Mouse (Mus musculus) v-Abl transformed pro-B cells (cell line): ENCODE data around the gene Esp24.
"Not testable (repeated sequence)": the region's sequence is repeated elsewhere in the genome, so short reads cannot be mapped to it uniquely, and the experiment has no call there.

ENCODE experiments used
- in situ Hi-C, 2 experiments: fragments of 400-800 bp; cut with MboI; formaldehyde crosslinking; loops; one replicate each; pipeline ENCODE4 v1.15.1; 2025; ENCODE audit not compliant: unreplicated experiment in 2 of 2

Esp24 gene

DNA sequence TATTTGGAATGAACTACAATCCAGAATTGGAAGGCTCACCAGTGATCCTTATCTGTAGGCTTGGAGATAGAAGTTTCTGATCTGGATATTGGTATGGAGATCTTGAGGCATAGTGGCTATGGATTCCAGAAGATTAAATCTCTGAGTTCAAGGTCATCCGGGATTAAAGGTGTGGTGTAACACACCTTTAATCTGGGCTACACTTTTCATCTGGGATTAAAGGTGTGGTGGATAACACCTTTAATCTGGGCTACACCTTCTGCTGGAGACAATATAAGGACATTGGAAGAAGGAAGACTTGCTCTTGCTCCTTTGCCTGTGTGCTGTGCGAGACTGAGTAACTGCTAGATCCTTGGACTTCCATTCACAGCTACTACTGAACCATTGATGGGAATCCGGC lies at the start of gene Esp24:
Gene Esp24 (plus strand): TSS at position 301 of the 400 bp plus-strand sequence.
- in situ Hi-C loops = not testable (repeated sequence)

DNA sequence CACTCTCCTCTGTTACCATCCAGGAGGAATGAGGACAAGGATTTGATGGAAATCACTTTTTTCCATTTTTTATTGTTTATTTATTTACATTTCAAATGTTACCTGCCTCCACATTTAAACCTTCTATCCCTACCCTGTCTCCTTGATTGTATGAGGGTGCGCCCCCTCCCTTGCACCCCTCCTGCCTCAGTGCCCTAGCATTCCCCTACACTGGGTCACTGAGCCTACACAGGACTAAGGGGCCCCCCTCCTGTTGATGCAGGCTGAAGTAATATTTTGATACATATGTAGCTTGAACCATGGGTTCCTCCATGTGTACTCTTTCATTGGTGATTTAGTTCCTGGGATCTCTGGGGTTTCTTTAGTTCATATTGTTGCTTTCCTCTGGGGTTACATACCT lies 26.6 kb upstream of the Esp24 start:
- in situ Hi-C loops = no loop called here

DNA sequence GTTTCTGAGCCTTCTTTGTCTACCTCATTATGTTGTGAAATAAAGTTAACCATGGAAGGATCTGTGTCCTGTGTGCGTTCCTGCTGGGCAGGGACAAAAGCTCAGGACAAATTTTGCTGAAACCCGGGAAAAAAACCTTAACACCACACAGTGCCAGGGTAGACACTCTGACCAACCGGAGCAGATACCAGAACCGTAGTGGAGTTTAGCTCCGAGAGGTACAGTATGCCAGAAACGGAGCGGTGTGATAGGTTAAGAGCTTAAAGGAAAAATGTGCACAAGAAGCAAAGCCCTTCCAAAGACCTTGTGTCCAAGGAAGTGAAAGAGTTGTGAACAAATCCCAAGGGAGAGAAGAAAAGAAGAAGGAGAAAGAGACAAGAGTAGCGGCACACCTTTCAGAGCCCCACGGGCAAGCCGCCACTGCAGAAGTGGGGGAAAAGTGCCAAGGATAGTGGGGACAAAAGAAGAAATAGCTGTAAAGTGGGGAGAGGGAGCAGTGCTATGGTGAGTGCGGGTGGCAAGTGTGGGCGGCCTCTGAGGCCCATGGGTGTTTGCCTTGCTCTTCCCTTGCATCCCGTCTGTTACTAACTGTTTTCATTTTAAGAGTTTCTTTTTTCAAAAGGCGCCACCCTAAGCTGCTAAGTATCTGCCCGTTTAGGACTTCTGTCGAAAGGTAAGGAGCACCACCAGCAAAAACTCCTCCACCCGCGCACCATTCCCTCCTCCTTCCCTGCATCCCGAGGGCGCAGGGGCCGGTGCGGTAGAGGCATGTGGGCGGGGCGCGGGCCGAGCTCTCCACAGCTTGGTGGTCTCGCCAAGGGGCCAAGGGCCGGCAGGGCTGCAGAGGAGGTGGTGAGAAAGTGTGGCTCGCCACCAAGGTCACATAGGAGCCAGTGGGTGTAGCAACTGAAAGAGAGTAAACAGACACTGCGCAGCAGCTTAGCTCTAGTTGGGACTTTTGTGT lies 25.5 kb upstream of the Esp24 start:
- in situ Hi-C loops = no loop called here

DNA sequence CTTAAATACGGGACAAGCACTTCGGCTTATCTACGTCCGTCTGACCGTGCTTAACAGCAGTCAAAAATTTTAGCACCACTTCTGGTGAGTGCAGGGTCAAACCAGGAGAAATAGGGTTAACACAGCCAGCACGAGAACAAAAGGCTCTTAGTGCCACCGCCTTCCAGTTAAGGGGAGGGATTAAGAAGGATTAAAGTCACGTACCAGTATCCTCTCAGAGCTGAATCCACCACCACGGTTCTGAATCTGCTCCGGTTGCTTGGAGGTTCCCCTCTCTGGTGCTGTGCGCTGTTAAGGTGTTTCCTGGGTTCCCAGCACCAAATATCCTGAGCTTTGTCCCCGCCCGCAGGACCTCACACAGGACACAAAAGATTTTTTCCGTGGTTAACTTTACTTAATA lies 19.3 kb upstream of the Esp24 start:
- in situ Hi-C loops = no loop called here

DNA sequence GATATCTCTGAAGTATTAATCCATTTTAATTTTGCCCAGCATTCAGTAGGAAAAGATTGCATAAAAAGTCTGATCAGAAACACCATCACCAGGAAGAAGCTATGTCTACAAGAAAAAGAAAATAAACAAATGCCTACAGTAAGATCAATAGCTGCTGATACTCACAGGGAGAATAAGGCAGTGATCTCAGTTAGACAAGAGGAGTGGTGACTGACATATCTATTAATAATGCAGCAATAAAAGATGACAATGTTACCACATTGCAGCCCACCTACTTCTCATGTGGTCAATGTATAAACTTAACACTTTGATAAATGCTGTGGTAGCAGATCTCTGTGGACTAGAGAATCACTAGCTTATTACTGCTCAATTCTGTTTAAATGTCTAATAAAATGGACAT lies 6.7 kb downstream of the Esp24 start, which contains the start of gene Gm21903:
Gene Gm21903 (minus strand): TSS at position 101 of the 400 bp plus-strand sequence.
- in situ Hi-C loops = no loop called here

DNA sequence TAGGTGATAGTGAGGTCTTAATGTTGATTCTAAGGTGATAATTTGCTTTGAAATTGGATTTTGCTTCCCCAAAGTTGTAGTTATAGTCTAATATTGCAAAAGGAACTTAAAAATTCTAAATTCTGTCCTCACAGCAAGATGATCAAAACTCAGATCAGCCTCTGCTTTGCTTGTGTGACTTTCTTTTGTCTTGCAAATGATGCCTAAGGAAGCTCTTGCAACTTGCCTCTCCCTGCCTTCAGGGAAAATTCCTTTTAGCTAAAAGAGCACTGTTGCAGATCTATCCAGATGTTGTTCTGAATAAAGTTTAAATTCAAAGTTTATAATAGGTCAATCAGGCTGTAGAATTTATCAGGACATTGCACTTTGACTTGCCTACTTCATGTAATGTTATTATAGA lies 27.1 kb downstream of the Esp24 start:
- in situ Hi-C loops = no loop called here

DNA sequence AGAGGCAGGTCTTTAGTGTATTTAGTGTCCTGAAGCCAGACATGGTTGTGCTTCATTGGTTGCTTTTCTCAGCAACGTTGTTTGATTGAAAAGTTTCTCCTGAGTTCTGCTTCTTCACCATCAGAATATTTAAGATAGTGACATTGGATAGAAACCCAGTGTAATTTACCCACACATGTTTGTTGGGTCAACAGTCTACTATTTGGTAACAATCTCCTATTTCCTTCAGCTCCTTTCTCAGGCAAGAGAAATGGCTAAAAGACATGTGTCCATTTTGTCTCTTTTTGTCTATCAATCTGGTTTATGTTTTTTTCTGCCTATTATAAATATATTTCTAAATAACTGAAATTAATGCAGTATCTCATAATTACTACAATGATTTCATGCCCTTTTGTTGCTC lies 40.4 kb downstream of the Esp24 start, which contains the start of gene Esp23:
Gene Esp23 (minus strand): TSS at position 101 of the 400 bp plus-strand sequence.
- in situ Hi-C loops = no loop called here
